Comparison of ENCODE assay signal across 9 mouse cellular contexts in the genomic region with DNA sequence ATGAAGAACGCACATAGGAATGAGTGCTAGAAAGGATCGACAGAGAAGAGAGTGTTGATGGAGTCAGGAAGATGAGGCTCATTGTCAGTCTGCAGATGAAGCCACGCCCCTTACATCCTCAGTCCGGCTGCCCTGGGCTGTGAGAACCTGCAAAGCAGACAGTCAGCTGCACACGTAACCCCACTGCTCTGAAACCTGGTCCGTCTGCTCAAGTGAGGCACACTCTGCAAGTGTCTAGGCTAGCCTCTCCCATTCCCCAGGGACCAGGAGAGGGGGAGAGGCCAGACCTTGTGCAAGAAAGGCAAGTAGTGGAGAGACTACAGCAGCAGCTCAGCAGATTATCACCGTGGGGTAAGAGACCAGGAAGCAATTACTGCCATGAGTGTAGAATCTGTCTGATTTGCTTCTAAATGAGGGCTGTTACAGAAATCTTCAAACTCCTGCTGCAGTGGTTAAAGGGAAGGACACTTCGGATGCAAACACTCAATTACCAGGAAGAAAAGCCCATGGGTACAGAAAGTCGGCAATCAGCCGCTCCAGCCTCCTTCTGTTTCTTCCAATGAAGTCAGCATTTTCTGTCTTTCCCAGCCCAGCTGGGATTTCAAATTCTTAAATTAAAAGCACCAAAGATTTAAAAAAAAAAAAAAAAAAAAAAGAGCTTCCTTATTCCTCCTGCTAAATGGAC.
DNase-seq lines count a peak whose midpoint lies in the region; ATAC-seq lines count a peak whose summit lies in the region.
"Had no signal": no experiment of that assay in that cellular context is flagged by ENCODE, and none has a peak within 500 bp of the region (broad histone marks: within the 10 kb centered on the region; RNA-seq: fewer than 3 reads in every experiment).

No protein-coding gene starts in this region.

- H3K4me3 ChIP-seq in hindbrain, embryonic 12.5 days = no peak overlapping the region
- H3K4me3 ChIP-seq in neural tube, embryonic 15.5 days (replicated peaks) = no peak overlapping the region
- no peak overlapping the region for H3K4me3 ChIP-seq in liver, embryonic 11.5 days (ENCODE audit: low read depth, low read length)
- H3K4me3 ChIP-seq: limb, embryonic 13.5 days had no signal

- WGBS in hindbrain, embryonic 12.5 days = 45% methylated on average over 10 of the region's 10 CpGs
- WGBS in neural tube, embryonic 15.5 days = 36% methylated on average over 10 of the region's 10 CpGs
- 68% methylated on average over 10 of the region's 10 CpGs for WGBS in liver, embryonic 11.5 days

- no peak overlapping the region for H3K4me2 ChIP-seq in hindbrain, embryonic 12.5 days (replicated peaks)
- no peak overlapping the region for H3K4me2 ChIP-seq in neural tube, embryonic 15.5 days
- H3K4me2 ChIP-seq in liver, embryonic 11.5 days = no peak overlapping the region
- H3K4me2 ChIP-seq: limb, embryonic 13.5 days had no signal

- DNase-seq in frontal cortex, postnatal 14 days (ENCODE audit: low spot score in 2 of 2) = no peak
- DNase-seq in ZHBTc4 (ENCODE audit: low read depth, low spot score) (peak; percentile 56), liver (no peak)
- DNase-seq in liver, embryonic 11.5 days (ENCODE audit: low spot score) = no peak
- DNase-seq in layer of hippocampus, adult 9-10 months (ENCODE audit: low spot score) = no peak

- no peak overlapping the region for H3K9ac ChIP-seq in hindbrain, embryonic 12.5 days
- no peak overlapping the region for H3K9ac ChIP-seq in neural tube, embryonic 15.5 days (replicated peaks)
- H3K9ac ChIP-seq in liver, embryonic 11.5 days (ENCODE audit: low read depth, low read length) = no peak overlapping the region
- H3K9ac ChIP-seq: limb, embryonic 13.5 days had no signal

- H3K9me3 ChIP-seq in hindbrain, embryonic 12.5 days (replicated peaks) = no peaks in the 10 kb centered on the region
- H3K9me3 ChIP-seq in neural tube, embryonic 15.5 days (replicated peaks) = no peaks in the 10 kb centered on the region
- H3K9me3 ChIP-seq in liver, embryonic 11.5 days (ENCODE audit: control insufficient read depth, low read length) = no peaks in the 10 kb centered on the region
- H3K9me3 ChIP-seq: limb, embryonic 13.5 days had no signal

- no peaks in the 10 kb centered on the region for H3K36me3 ChIP-seq in hindbrain, embryonic 12.5 days
- peaks cover 3% of the 10 kb centered on the region; the same call in 1 of the 2 replicates for H3K36me3 ChIP-seq in neural tube, embryonic 15.5 days
- no peaks in the 10 kb centered on the region for H3K36me3 ChIP-seq in liver, embryonic 11.5 days (ENCODE audit: control insufficient read depth, insufficient read depth, low read length)

- H3K27ac ChIP-seq in hindbrain, embryonic 12.5 days = no peak overlapping the region
- H3K27ac ChIP-seq in neural tube, embryonic 15.5 days (replicated peaks) = 0 out of 2 replicates have a peak overlapping the region, but pooled peaks have one; percentile 23
- no peak overlapping the region for H3K27ac ChIP-seq in liver, embryonic 11.5 days (ENCODE audit: low read depth, low read length)
- H3K27ac ChIP-seq: limb, embryonic 13.5 days had no signal

- peaks cover 24% of the 10 kb centered on the region for H3K4me1 ChIP-seq in hindbrain, embryonic 12.5 days
- H3K4me1 ChIP-seq in neural tube, embryonic 15.5 days = peaks cover 28% of the 10 kb centered on the region
- H3K4me1 ChIP-seq in liver, embryonic 11.5 days (replicated peaks; ENCODE audit: control insufficient read depth, insufficient read depth, low read length) = no peaks in the 10 kb centered on the region

- ATAC-seq in frontal cortex, adult (ENCODE audit: low TSS enrichment) = peak; percentile 16; the same call in 1 of the 2 replicates
- ATAC-seq in hindbrain, embryonic 12.5 days (ENCODE audit: low FRiP score) = 0 out of 2 replicates have a peak, but pooled peaks have one; percentile 24
- peak; percentile 37 for ATAC-seq in neural tube, embryonic 15.5 days (ENCODE audit: low FRiP score)
- ATAC-seq in liver, embryonic 11.5 days (replicated peaks; ENCODE audit: low FRiP score) = no peak

- no peaks in the 10 kb centered on the region for H3K27me3 ChIP-seq in hindbrain, embryonic 12.5 days
- no peaks in the 10 kb centered on the region for H3K27me3 ChIP-seq in neural tube, embryonic 15.5 days (replicated peaks)
- H3K27me3 ChIP-seq in liver, embryonic 11.5 days (replicated peaks; ENCODE audit: control insufficient read depth, insufficient read depth, low read length) = no peaks in the 10 kb centered on the region
- H3K27me3 ChIP-seq: limb, embryonic 13.5 days had no signal
